Mouse (Mus musculus) c-Kit-negative CD71-positive TER-119-positive erythroid progenitor cells, embryonic 14.5 days (primary cell): ENCODE measurements around the gene Klhdc8b.

ENCODE experiments used
- DNase-seq: peaks from one replicate; pipeline ENCODE4 v3.0.0-alpha.2; 2013; ENCODE audit warnings: low read depth, low spot score

Gene Klhdc8b

GRCm38 (mm10) chr9:108451519-108452160 lies 9.7 kb downstream of the Klhdc8b start:
- DNase-seq: peak; percentile 29

GRCm38 (mm10) chr9:108451170-108451493 lies 10.2 kb downstream of the Klhdc8b start:
- peak; percentile 22 for DNase-seq

- DNase-seq: no peak
Measured at GRCm38 (mm10) chr9:108450292-108451169, 10.8 kb downstream of the Klhdc8b start.

GRCm38 (mm10) chr9:108449860-108450259 lies 11.5 kb downstream of the Klhdc8b start:
- no peak for DNase-seq

- no peak for DNase-seq
Measured at GRCm38 (mm10) chr9:108445125-108445524, 16.3 kb downstream of the Klhdc8b start.

GRCm38 (mm10) chr9:108441236-108441919 lies 20.0 kb downstream of the Klhdc8b start:
- no peak for DNase-seq

- DNase-seq: no peak
Measured at GRCm38 (mm10) chr9:108440485-108440884, 20.9 kb downstream of the Klhdc8b start.

- DNase-seq: no peak
Measured at GRCm38 (mm10) chr9:108439176-108439575, 22.2 kb downstream of the Klhdc8b start.

GRCm38 (mm10) chr9:108436182-108436581 lies 25.2 kb downstream of the Klhdc8b start, which contains the start of gene BC048562:
BC048562 (plus strand) TSS chr9:108436482.
- no peak for DNase-seq

GRCm38 (mm10) chr9:108431431-108432067 lies 29.8 kb downstream of the Klhdc8b start:
- DNase-seq: peak; percentile 20

GRCm38 (mm10) chr9:108428384-108428783 lies 33.0 kb downstream of the Klhdc8b start, which contains the start of gene Ccdc36:
Ccdc36 (minus strand) TSS chr9:108428484.
- no peak for DNase-seq

- peak; percentile 4 for DNase-seq
Measured at GRCm38 (mm10) chr9:108412221-108412620, 49.2 kb downstream of the Klhdc8b start.

- no peak for DNase-seq
Measured at GRCm38 (mm10) chr9:108411381-108411942, 49.9 kb downstream of the Klhdc8b start.

GRCm38 (mm10) chr9:108409535-108409934 lies 51.8 kb downstream of the Klhdc8b start:
- DNase-seq: no peak

- no peak for DNase-seq
Measured at GRCm38 (mm10) chr9:108404451-108404850, 56.9 kb downstream of the Klhdc8b start.

GRCm38 (mm10) chr9:108403081-108403480 lies 58.3 kb downstream of the Klhdc8b start:
- no peak for DNase-seq

GRCm38 (mm10) chr9:108401186-108401960 lies 60.0 kb downstream of the Klhdc8b start:
- DNase-seq: no peak

GRCm38 (mm10) chr9:108398324-108398723 lies 63.1 kb downstream of the Klhdc8b start:
- no peak for DNase-seq
